Mouse (Mus musculus) lung, embryonic 14.5 days (tissue): Measurements from ENCODE around the gene Srprb. TPM values are rescaled to one million over a fixed set of nuclear protein-coding genes. Genes with fewer than 3 reads are reported as not detected.

Experiments
- ATAC-seq: fragments of 200-750 bp; cut with Nextera tagmentation; 2 replicates; pipeline ENCODE4 v1.8.0; 2017; ENCODE audit warnings: mild to moderate bottlenecking, moderate TSS enrichment, moderate library complexity; ENCODE audit not compliant: insufficient read depth
- DNase-seq: peaks from one replicate; pipeline ENCODE4 v3.0.0-alpha.2; 2015
- H3K27ac ChIP-seq: fragments of 300-500 bp; sonication (generic); 2 replicates; pipeline ENCODE4 v1.5.1; 2014; ENCODE audit warnings: low read depth, mild to moderate bottlenecking, moderate library complexity
- H3K27me3 ChIP-seq: fragments of 300-500 bp; sonication (generic); 2 replicates; pipeline ENCODE4 v1.6.1; 2014; ENCODE audit warnings: low read length, control low read depth; ENCODE audit not compliant: insufficient read depth
- H3K36me3 ChIP-seq: fragments of 300-500 bp; sonication (generic); 2 replicates; pipeline ENCODE4 v1.6.1; 2014; ENCODE audit warnings: control low read depth; ENCODE audit not compliant: insufficient read depth
- H3K4me1 ChIP-seq: fragments of 300-500 bp; sonication (generic); 2 replicates; pipeline ENCODE4 v1.6.1; 2014; ENCODE audit warnings: antibody characterized with exemption, control low read depth; ENCODE audit not compliant: insufficient read depth
- H3K4me2 ChIP-seq: fragments of 300-500 bp; sonication (generic); 2 replicates; pipeline ENCODE4 v1.6.1; 2014; ENCODE audit warnings: mild to moderate bottlenecking
- H3K4me3 ChIP-seq: fragments of 300-500 bp; sonication (generic); 2 replicates; pipeline ENCODE4 v1.5.1; 2014; ENCODE audit warnings: low read depth, low read length
- H3K9ac ChIP-seq: fragments of 300-500 bp; sonication (generic); 2 replicates; pipeline ENCODE4 v1.6.1; 2014
- H3K9me3 ChIP-seq: fragments of 300-500 bp; sonication (generic); 2 replicates; pipeline ENCODE4 v1.6.1; 2016; ENCODE audit warnings: low read depth, low read length, control low read depth
- CTCF ChIP-seq: IDR thresholded peaks from 2 replicates; pipeline ENCODE4 v1.5.1; 2016; ENCODE audit warnings: antibody characterized with exemption, low read depth
- WGBS: fragments of 180-500 bp; shearing (Covaris S2); extraction: QIAGEN DNeasy Blood & Tissue Kit; methylation state at CpG from one replicate; pipeline ENCODE4 v1.1.7; 2014; 5-methylcytosine and 5-hydroxymethylcytosine counted together
- polyA plus RNA-seq: library from polyadenylated mRNA; unstranded; fragments of >200 nt; fragmentation: Nextera tagmentation; extraction: Ambion mirVana; gene quantifications from 2 replicates; pipeline ENCODE4 v1.2.1, GENCODE M21; 2014

Srprb gene
- polyA plus RNA-seq, 1 experiment from 2014 or later: 68.2 TPM

DNA sequence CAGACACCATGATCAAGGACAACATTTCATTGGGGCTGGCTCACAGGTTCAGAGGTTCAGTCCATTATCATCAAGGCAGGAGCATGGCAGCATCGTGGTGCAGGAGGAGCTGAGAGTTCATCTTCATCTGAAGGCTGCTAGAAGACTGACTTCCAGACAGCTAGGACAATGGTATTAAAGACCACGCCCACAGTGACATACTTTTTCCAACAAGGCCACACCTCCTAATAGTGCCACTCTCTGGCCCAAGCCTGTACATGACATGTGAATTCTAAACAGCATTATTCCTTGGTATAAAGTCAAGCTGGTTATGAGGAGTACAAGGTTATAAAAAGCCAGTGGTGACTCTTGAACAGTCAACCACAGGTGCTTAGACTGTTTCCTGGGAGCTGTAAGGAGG is 47.4 kb downstream of the Srprb start:
- no peak overlapping the region for H3K9ac ChIP-seq
- no peak for ATAC-seq
- no peaks in the 10 kb centered on the region for H3K9me3 ChIP-seq
- H3K4me2 ChIP-seq: no peak overlapping the region
- H3K27ac ChIP-seq: no peak overlapping the region
- peak; percentile 19 for DNase-seq
- no peak overlapping the region for H3K4me3 ChIP-seq
- H3K27me3 ChIP-seq: no peaks in the 10 kb centered on the region
- TF ChIP-seq CTCF: no peak
- 77% methylated on average over 2 of the region's 2 CpGs for WGBS
- H3K36me3 ChIP-seq: no peaks in the 10 kb centered on the region
- no peaks in the 10 kb centered on the region for H3K4me1 ChIP-seq

DNA sequence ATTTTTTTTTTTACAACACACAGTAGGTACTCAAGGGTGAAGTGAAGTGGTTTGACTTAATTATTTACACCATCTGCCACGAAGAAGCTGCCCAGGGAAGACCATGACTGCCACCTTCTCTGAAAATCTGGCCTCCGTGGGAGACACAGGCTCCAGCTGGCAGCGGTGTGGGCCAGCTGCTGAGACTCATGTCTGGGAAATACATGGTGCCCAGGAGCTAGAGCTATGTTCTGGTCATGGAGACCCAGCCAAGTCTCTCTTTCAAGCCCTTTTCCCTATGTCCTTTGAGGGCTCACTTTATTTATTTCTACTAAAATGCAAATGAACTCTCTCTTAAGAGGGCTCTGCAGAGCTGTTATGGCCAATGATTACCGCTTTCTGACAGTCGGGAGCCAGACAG is 48.7 kb downstream of the Srprb start:
- no peak overlapping the region for H3K4me3 ChIP-seq
- H3K27ac ChIP-seq: no peak overlapping the region
- no peak overlapping the region for H3K4me2 ChIP-seq
- no peak for TF ChIP-seq CTCF
- H3K27me3 ChIP-seq: no peaks in the 10 kb centered on the region
- no peaks in the 10 kb centered on the region for H3K36me3 ChIP-seq
- no peak for DNase-seq
- WGBS: 66% methylated on average over 5 of the region's 5 CpGs
- no peak overlapping the region for H3K9ac ChIP-seq
- no peaks in the 10 kb centered on the region for H3K4me1 ChIP-seq
- no peaks in the 10 kb centered on the region for H3K9me3 ChIP-seq
- ATAC-seq: no peak

DNA sequence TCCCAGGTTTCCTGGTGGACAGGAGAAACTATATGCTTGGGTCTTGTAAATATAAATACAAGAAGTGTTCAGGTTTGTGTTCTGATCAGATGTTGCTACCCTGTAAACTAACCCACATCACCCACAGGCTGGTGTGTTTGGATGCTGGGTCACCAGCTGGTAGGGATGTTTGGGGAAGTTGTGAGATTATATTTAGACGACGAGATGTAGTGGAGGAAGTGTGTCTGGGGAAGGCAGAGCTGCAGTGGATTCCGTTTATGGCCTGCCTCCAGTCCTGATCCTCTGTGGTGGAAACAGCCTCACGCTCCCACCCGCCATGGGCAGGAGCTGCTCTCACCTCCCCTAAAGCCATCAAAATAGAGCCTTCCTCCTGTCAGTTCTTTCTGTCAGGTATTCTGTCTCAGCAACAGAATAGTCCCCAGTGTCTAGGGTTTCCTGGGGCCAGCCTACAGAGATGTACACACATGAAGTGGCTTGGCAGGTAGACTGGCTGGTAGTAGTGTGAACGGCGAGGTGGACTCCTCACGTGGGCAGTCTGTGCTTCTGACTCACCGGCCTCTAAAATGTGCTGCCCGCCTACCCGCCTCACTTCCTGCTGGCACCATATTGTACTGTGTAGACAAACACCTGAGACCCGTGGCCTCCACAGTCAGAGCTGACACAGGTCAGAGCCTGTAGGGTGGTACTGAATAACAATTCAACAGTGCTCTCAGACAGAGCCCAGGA is 52.7 kb downstream of the Srprb start:
- Histone ChIP-seq H3K4me1 (no peaks in the 10 kb centered on the region), H3K27me3 (no peaks in the 10 kb centered on the region), H3K9me3 (no peaks in the 10 kb centered on the region), H3K4me2 (no peak overlapping the region), H3K4me3 (no peak overlapping the region), H3K36me3 (no peaks in the 10 kb centered on the region), H3K27ac (no peak overlapping the region), H3K9ac (no peak overlapping the region)
- ATAC-seq (no peak), DNase-seq (no peak)
- 74% methylated on average over 12 of the region's 12 CpGs for WGBS
- no peak for TF ChIP-seq CTCF

DNA sequence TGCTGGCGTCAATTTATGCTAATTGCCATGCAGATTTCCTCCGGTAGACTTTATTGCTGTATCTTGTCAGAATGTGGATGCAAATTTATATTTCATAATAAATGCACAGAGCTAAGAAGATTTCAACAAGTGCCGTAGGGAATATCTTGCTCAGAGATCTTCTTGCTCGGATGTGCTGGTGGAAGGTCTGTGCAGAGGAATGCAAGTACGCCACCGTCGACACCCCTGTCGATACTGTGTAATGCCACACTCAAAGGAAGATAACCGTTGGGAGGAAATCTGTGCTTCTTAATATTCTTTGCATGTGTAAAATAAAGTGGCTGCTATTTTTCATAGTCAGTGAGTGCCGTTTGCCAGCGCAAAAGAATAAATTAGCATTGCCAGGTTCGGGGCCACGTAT is 54.8 kb downstream of the Srprb start:
- DNase-seq: no peak
- TF ChIP-seq CTCF: no peak
- no peaks in the 10 kb centered on the region for H3K4me1 ChIP-seq
- no peaks in the 10 kb centered on the region for H3K27me3 ChIP-seq
- no peak overlapping the region for H3K9ac ChIP-seq
- no peak overlapping the region for H3K4me3 ChIP-seq
- no peaks in the 10 kb centered on the region for H3K36me3 ChIP-seq
- ATAC-seq: no peak
- no peak overlapping the region for H3K4me2 ChIP-seq
- H3K9me3 ChIP-seq: no peaks in the 10 kb centered on the region
- H3K27ac ChIP-seq: no peak overlapping the region
- 52% methylated on average over 13 of the region's 13 CpGs for WGBS

DNA sequence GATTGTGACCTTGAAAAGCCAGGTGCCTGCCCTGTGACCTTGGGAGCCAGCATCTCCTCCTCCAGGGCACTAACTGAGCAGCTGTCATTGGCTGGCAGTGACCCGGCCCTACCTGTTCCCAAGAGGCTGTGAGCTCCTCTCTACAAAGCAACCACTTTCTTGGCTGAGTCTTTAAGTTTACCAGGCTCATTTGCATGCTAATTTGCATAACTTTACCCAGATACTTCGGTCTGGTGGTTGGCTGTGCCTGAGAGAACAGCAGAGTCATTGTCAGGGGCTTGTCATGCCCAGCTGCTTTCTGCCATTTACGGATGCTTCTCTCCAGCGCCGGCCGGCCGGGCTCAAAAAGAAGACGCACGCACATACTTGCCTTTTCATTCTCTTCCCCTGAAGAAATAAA is 55.2 kb downstream of the Srprb start:
- WGBS: 34% methylated on average over 9 of the region's 9 CpGs
- DNase-seq: peak; percentile 19
- TF ChIP-seq CTCF: no peak

DNA sequence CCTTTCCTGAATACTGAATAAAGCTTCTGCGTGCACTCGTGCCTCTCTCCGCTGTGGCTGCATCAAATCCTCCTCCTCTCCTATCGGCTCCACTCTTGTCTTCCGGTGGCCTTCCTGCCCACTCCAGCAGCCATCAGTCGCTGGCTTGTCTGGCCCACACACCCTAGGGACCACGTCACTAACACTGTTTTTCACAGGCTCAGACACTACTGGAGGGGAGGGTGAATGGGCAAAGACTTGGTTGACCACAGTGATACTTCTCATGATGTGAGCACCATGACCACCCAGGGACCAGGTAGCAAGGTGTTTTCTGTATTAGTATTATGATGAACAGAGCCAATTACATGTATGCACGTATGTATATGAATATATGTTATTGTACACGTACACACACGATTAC is 55.7 kb downstream of the Srprb start:
- 80% methylated on average over 10 of the region's 10 CpGs for WGBS
- ATAC-seq: no peak

More for the DNA sequence above, 55.2 kb downstream of the Srprb start:
- H3K9ac ChIP-seq: no peak overlapping the region
- H3K27ac ChIP-seq: no peak overlapping the region
- no peak for ATAC-seq
- H3K4me1 ChIP-seq: no peaks in the 10 kb centered on the region
- H3K9me3 ChIP-seq: no peaks in the 10 kb centered on the region
- no peak overlapping the region for H3K4me3 ChIP-seq
- no peaks in the 10 kb centered on the region for H3K27me3 ChIP-seq
- no peaks in the 10 kb centered on the region for H3K36me3 ChIP-seq
- H3K4me2 ChIP-seq: no peak overlapping the region

DNA sequence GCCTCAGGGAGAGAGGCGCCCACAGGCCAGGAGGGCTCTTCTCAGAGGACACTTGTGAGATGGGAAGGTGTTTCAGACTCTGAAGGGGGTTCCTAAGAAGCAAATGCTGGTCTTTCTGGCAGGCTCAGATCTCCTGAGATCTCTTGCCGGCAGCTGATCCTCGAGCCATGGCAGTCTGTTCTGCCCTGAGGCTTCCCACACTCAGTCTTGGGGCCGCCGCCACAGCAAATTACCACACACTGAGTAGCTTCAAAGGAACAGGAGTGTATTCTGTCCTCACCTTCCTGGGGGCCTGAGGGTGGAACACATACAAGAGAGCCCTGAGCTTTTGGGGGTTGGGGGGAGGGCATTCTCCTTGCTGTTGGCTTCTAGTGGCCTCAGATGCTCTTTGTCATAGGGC is 56.6 kb downstream of the Srprb start:
- no peak for TF ChIP-seq CTCF
- H3K9ac ChIP-seq: no peak overlapping the region
- DNase-seq (no peak), ATAC-seq (no peak)
- 55% methylated on average over 5 of the region's 5 CpGs for WGBS
- no peak overlapping the region for H3K4me2 ChIP-seq
- H3K4me1 ChIP-seq: no peaks in the 10 kb centered on the region
- no peaks in the 10 kb centered on the region for H3K9me3 ChIP-seq
- no peaks in the 10 kb centered on the region for H3K36me3 ChIP-seq
- H3K27ac ChIP-seq: no peak overlapping the region
- no peaks in the 10 kb centered on the region for H3K27me3 ChIP-seq
- H3K4me3 ChIP-seq: no peak overlapping the region

More for the DNA sequence above, 55.7 kb downstream of the Srprb start:
- no peaks in the 10 kb centered on the region for H3K4me1 ChIP-seq
- no peak overlapping the region for H3K9ac ChIP-seq
- DNase-seq: no peak
- no peaks in the 10 kb centered on the region for H3K27me3 ChIP-seq
- no peak overlapping the region for H3K4me3 ChIP-seq
- H3K9me3 ChIP-seq: no peaks in the 10 kb centered on the region
- no peak overlapping the region for H3K4me2 ChIP-seq
- no peak overlapping the region for H3K27ac ChIP-seq
- no peak for TF ChIP-seq CTCF
- H3K36me3 ChIP-seq: no peaks in the 10 kb centered on the region
